Mouse (Mus musculus) inflammation-experienced regulatory T-cells, adult 6 months (primary cell): ENCODE results near the gene Akt3. TPM values are rescaled to one million over a fixed set of nuclear protein-coding genes. Genes with fewer than 3 reads are reported as not detected.

Experiments
- ATAC-seq: one replicate; pipeline ENCODE4 v1.8.0; 2017
- polyA plus RNA-seq, 3 experiments: library from polyadenylated mRNA; unstranded; fragments of 100-300 nt; shearing (Covaris generic); gene quantifications; one replicate each; pipeline ENCODE4 v1.2.1; 2017

The Akt3 gene
- polyA plus RNA-seq, 3 experiments from 2014 or later: 5.1 to 8.3 (median 5.8) TPM

GRCm38 (mm10) chr1:176980140-176980539, 277.9 kb downstream of the Akt3 start:
- ATAC-seq: no peak

GRCm38 (mm10) chr1:176979235-176979634, 278.8 kb downstream of the Akt3 start:
- no peak for ATAC-seq

GRCm38 (mm10) chr1:176973356-176974088, 284.5 kb downstream of the Akt3 start:
- peak; percentile 75 for ATAC-seq

GRCm38 (mm10) chr1:176971479-176971797, 286.6 kb downstream of the Akt3 start:
- no peak for ATAC-seq

GRCm38 (mm10) chr1:176970635-176971478, 287.1 kb downstream of the Akt3 start:
- ATAC-seq: no peak

Other genes starting within 250 kb of the Akt3 start
- 1 to 10 TPM in 2 of 3 experiments, under 1 TPM in 1; 0.63 to 3.9 (median 2.1) TPM for gene Zbtb18, start 184.1 kb upstream of the Akt3 start, polyA plus RNA-seq